Mouse (Mus musculus) limb, embryonic 13.5 days (tissue): ENCODE data around the gene Cldn15. TPM values are rescaled to one million over a fixed set of nuclear protein-coding genes. Genes with fewer than 3 reads are reported as not detected.

Experiments
- ATAC-seq: fragments of 200-750 bp; cut with Nextera tagmentation; 2 replicates; pipeline ENCODE4 v1.8.0; 2017; ENCODE audit warnings: low read depth, moderate number of reproducible peaks, moderate TSS enrichment; ENCODE audit not compliant: low FRiP score
- H3K27ac ChIP-seq: fragments of 300-500 bp; sonication (generic); 2 replicates; pipeline ENCODE4 v1.5.1; 2015; ENCODE audit warnings: inconsistent platforms, mild to moderate bottlenecking, moderate library complexity
- H3K27me3 ChIP-seq: fragments of 300-500 bp; sonication (generic); 2 replicates; pipeline ENCODE4 v1.6.1; 2015; ENCODE audit warnings: mild to moderate bottlenecking, inconsistent platforms
- H3K36me3 ChIP-seq: fragments of 300-500 bp; sonication (generic); 2 replicates; pipeline ENCODE4 v1.6.1; 2015; ENCODE audit warnings: inconsistent platforms, mild to moderate bottlenecking, moderate library complexity
- H3K4me1 ChIP-seq: fragments of 300-500 bp; sonication (generic); 2 replicates; pipeline ENCODE4 v1.6.1; 2015; ENCODE audit warnings: inconsistent platforms
- H3K4me2 ChIP-seq: fragments of 300-500 bp; sonication (generic); replicated peaks from 2 replicates; pipeline ENCODE4 v1.6.1; 2015; ENCODE audit warnings: inconsistent platforms, mild to moderate bottlenecking, moderate library complexity
- H3K4me3 ChIP-seq: fragments of 300-500 bp; sonication (generic); 2 replicates; pipeline ENCODE4 v1.5.1; 2015; ENCODE audit warnings: moderate library complexity, mild to moderate bottlenecking, inconsistent platforms
- H3K9ac ChIP-seq: fragments of 300-500 bp; sonication (generic); 2 replicates; pipeline ENCODE4 v1.6.1; 2015; ENCODE audit warnings: mild to moderate bottlenecking, inconsistent platforms
- H3K9me3 ChIP-seq: fragments of 300-500 bp; sonication (generic); 2 replicates; pipeline ENCODE4 v1.6.1; 2016; ENCODE audit warnings: inconsistent platforms
- WGBS: fragments of 180-500 bp; shearing (Covaris S2); methylation state at CpG from one replicate; pipeline ENCODE4 v1.1.7; 2015; 5-methylcytosine and 5-hydroxymethylcytosine counted together
- polyA plus RNA-seq: library from polyadenylated mRNA; unstranded; fragments of >200 nt; fragmentation: Nextera tagmentation; extraction: Ambion mirVana; gene quantifications from 2 replicates; pipeline ENCODE4 v1.2.1, GENCODE M21; 2015

The Cldn15 gene
- polyA plus RNA-seq, 1 experiment from 2014 or later = 0.10 TPM

DNA sequence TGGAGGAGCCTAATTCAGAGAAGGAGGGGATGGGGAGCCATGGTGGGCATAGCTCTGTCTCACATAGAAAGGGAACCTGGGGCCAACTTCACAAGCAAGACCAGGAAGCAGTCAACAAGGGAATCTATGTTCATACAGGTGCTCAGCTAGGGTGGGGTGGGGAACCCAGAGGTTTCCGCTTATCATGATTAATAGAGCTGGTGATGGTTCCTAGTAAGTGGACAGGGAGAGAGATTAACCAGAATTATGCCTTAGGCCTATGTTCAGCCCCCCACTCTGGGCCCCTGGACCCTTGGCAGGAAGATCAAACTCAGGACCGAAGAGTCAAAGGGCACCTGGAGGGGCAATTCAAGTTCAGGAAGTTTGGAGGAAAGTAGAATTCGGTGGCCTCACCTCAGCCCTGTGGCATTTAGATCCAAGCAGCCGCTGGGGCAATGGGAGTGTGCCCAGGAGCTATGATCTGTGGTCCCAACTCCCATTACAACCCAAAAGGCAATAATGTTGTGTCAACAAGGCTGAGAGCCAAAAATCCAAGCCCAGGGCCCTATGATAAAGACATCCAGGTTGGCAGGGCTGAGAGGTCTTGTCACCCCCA is 542 bp downstream of the Cldn15 start:
- Histone ChIP-seq H3K4me3 (no peak overlapping the region), H3K27me3 (no peaks in the 10 kb centered on the region), H3K4me2 (no peak overlapping the region), H3K4me1 (peaks cover 16% of the 10 kb centered on the region), H3K9me3 (no peaks in the 10 kb centered on the region), H3K9ac (no peak overlapping the region), H3K36me3 (peaks cover 45% of the 10 kb centered on the region), H3K27ac (no peak overlapping the region)
- 81% methylated on average over 4 of the region's 4 CpGs for WGBS
- no peak for ATAC-seq

DNA sequence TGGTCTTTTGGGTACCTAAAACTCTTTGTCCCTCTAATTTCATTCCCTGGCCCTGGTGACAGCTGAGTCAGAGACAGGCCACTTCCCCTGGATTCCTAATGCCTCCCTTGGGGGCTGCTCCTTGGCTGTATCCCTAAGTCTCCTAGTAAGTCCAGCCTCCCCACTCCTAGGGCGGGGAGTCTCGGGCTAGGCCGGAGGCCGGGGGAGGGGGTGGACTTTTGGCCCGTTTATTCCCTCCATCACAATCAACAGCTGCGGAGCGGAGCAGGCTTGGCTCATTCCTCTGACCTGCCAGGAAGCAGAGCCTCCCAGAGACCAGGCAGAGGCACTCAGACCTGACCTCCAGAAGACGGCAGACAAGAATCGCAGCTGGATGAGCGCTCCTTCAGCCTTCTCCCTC is 1.2 kb downstream of the Cldn15 start:
- H3K9ac ChIP-seq = no peak overlapping the region
- no peak overlapping the region for H3K27ac ChIP-seq
- H3K4me1 ChIP-seq = peaks cover 16% of the 10 kb centered on the region
- H3K9me3 ChIP-seq = no peaks in the 10 kb centered on the region
- H3K27me3 ChIP-seq = no peaks in the 10 kb centered on the region
- WGBS = 75% methylated on average over 10 of the region's 10 CpGs
- peaks cover 45% of the 10 kb centered on the region for H3K36me3 ChIP-seq
- H3K4me2 ChIP-seq = no peak overlapping the region
- ATAC-seq = no peak
- H3K4me3 ChIP-seq = no peak overlapping the region

DNA sequence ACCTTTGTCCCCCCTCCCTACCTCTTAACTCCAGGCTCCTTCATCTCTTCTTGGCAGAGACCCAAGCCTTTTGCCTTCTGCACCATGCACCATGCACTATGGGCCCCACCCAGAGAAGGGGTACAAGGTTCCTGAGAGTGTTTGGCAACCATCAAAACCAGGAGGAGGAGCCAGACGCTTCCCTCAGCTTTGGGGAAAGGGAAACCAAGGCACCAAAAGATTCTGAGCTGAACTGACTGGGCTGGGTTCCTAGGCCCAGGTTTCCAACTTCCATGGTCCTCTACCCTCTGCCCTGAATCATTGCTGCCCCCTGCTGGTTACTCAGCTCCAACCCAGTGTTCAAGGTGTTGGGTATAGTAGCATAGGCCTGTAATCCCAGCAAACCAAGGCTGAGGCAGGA is 4.3 kb downstream of the Cldn15 start:
- H3K4me1 ChIP-seq = 0 out of 2 replicates have a peak, but pooled peaks cover 9% of the 10 kb centered on the region
- no peaks in the 10 kb centered on the region for H3K9me3 ChIP-seq
- no peak overlapping the region for H3K27ac ChIP-seq
- H3K4me2 ChIP-seq = no peak overlapping the region
- no peak for ATAC-seq
- peaks cover 18% of the 10 kb centered on the region for H3K36me3 ChIP-seq
- H3K9ac ChIP-seq = no peak overlapping the region
- WGBS = 73% methylated on average over 1 of the region's 1 CpGs
- H3K4me3 ChIP-seq = no peak overlapping the region
- no peaks in the 10 kb centered on the region for H3K27me3 ChIP-seq

- Histone ChIP-seq H3K27ac (no peak overlapping the region), H3K27me3 (no peaks in the 10 kb centered on the region), H3K4me1 (no peaks in the 10 kb centered on the region), H3K9ac (no peak overlapping the region), H3K36me3 (peaks cover 1% of the 10 kb centered on the region; the same call in 1 of the 2 replicates), H3K4me2 (no peak overlapping the region), H3K4me3 (no peak overlapping the region), H3K9me3 (no peaks in the 10 kb centered on the region)
- WGBS = 81% methylated on average over 8 of the region's 8 CpGs
- ATAC-seq = no peak
These were observed 7.3 kb downstream of the Cldn15 start for GRCm38 (mm10) chr5:136973670-136974069.

GRCm38 (mm10) chr5:136977769-136978168 is 11.4 kb downstream of the Cldn15 start:
- H3K9ac ChIP-seq = no peak overlapping the region
- no peak overlapping the region for H3K4me2 ChIP-seq
- H3K4me1 ChIP-seq = no peaks in the 10 kb centered on the region
- no peak for ATAC-seq
- no peak overlapping the region for H3K4me3 ChIP-seq
- H3K9me3 ChIP-seq = no peaks in the 10 kb centered on the region
- H3K27me3 ChIP-seq = no peaks in the 10 kb centered on the region
- WGBS = 59% methylated on average over 4 of the region's 4 CpGs
- H3K27ac ChIP-seq = no peak overlapping the region
- H3K36me3 ChIP-seq = peaks cover 36% of the 10 kb centered on the region

DNA sequence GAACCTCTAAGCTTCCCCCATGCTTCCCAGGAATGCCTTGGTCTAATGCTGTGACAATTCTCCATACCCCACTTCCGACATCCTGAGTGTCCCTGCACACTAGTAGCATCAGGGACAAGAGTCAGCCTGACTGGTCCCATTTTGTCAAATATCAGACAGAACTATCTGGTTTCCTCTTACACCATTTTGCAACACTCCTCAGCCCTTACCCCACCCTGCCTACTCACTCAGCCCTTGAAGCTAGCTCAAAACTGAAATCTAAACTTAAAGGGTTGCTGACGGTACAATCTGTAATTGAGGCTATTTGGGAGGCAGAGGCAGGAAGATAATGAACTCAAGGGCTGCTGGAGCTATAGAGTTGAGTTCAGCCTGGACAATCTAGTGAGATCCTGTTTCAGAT is 13.3 kb downstream of the Cldn15 start:
- no peaks in the 10 kb centered on the region for H3K9me3 ChIP-seq
- H3K4me1 ChIP-seq = no peaks in the 10 kb centered on the region
- no peak for ATAC-seq
- H3K27ac ChIP-seq = no peak overlapping the region
- H3K9ac ChIP-seq = no peak overlapping the region
- no peaks in the 10 kb centered on the region for H3K27me3 ChIP-seq
- no peak overlapping the region for H3K4me2 ChIP-seq
- H3K4me3 ChIP-seq = no peak overlapping the region
- peaks cover 51% of the 10 kb centered on the region for H3K36me3 ChIP-seq
- 65% methylated on average over 2 of the region's 2 CpGs for WGBS

GRCm38 (mm10) chr5:136980974-136981373 is 14.6 kb downstream of the Cldn15 start:
- Histone ChIP-seq H3K27me3 (no peaks in the 10 kb centered on the region), H3K4me2 (no peak overlapping the region), H3K4me1 (peaks cover 6% of the 10 kb centered on the region), H3K9me3 (no peaks in the 10 kb centered on the region), H3K4me3 (no peak overlapping the region), H3K9ac (no peak overlapping the region), H3K27ac (no peak overlapping the region), H3K36me3 (peaks cover 51% of the 10 kb centered on the region)
- ATAC-seq = no peak
- 91% methylated on average over 8 of the region's 8 CpGs for WGBS

DNA sequence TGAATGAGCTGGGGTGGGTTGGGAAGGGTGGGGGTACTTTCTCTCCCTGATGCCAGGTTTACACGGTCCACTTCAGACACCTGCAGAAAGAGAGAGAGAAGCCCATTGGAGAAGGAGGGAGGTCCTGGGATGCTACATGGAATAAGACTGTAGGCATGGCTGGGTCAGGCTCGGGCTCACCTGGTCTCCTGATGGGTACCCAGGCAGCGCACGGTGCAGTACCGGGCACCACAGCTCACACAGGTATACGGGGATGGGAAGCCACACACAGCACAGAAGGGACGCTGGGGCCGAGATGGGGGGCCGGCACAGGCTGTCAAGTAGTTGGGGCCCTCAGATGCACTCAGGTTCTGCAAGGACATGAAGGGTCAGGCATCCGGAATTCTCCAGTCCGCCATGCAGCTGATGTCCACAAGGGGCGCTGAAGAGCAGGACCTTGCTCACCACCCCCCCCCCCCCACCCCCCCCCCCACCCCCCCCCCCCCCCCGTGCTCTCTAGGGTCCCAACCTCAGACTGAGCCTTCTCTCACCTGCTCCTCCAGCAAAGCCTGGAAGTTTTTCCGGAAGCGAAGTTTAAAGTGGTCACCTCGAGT is 16.0 kb downstream of the Cldn15 start:
- Histone ChIP-seq H3K27ac (no peak overlapping the region), H3K36me3 (peaks cover 51% of the 10 kb centered on the region), H3K9ac (no peak overlapping the region), H3K4me1 (peaks cover 11% of the 10 kb centered on the region), H3K4me2 (no peak overlapping the region), H3K27me3 (no peaks in the 10 kb centered on the region), H3K9me3 (no peaks in the 10 kb centered on the region), H3K4me3 (no peak overlapping the region)
- WGBS = 53% methylated on average over 14 of the region's 16 CpGs
- ATAC-seq = no peak

DNA sequence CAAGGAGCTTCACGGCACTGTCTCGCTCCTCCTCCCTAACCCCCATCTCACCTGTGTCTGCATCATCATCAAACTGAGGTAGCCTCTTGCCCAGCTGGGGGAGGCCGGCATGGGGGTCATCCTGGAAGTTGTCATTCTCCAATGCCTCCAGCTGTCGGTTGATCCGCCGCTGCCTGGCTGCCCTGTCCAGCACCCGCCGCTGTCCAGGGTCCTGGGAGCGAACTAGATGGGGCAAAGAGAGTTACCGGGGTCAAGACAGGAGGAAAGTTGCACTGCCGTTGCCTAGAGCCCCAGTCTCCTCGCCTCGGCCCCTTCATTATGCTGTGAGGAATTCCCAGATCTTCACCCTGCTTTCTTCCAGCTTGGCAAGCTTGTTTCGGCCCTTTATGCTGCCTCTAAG is 18.4 kb downstream of the Cldn15 start:
- H3K9ac ChIP-seq = no peak overlapping the region
- no peaks in the 10 kb centered on the region for H3K9me3 ChIP-seq
- no peak for ATAC-seq
- WGBS = 54% methylated on average over 14 of the region's 14 CpGs
- H3K4me3 ChIP-seq = no peak overlapping the region
- no peak overlapping the region for H3K4me2 ChIP-seq
- no peaks in the 10 kb centered on the region for H3K27me3 ChIP-seq
- peaks cover 21% of the 10 kb centered on the region for H3K4me1 ChIP-seq
- H3K27ac ChIP-seq = no peak overlapping the region
- peaks cover 55% of the 10 kb centered on the region for H3K36me3 ChIP-seq

GRCm38 (mm10) chr5:136986695-136987137 is 20.3 kb downstream of the Cldn15 start, which contains the start of gene Plod3:
Gene Plod3, plus strand, starts transcription at chr5:136987019.
- Histone ChIP-seq H3K27me3 (no peaks in the 10 kb centered on the region), H3K36me3 (peaks cover 55% of the 10 kb centered on the region), H3K27ac (peak within 1 kb of the TSS; percentile 97), H3K9ac (peak within 1 kb of the TSS; percentile 95), H3K4me3 (peak within 1 kb of the TSS; percentile 84), H3K4me2 (peak within 1 kb of the TSS; percentile 88), H3K4me1 (peaks cover 21% of the 10 kb centered on the region), H3K9me3 (no peaks in the 10 kb centered on the region)
- WGBS = under 1% methylated on average over 26 of the region's 26 CpGs
- peak; percentile 92 for ATAC-seq

DNA sequence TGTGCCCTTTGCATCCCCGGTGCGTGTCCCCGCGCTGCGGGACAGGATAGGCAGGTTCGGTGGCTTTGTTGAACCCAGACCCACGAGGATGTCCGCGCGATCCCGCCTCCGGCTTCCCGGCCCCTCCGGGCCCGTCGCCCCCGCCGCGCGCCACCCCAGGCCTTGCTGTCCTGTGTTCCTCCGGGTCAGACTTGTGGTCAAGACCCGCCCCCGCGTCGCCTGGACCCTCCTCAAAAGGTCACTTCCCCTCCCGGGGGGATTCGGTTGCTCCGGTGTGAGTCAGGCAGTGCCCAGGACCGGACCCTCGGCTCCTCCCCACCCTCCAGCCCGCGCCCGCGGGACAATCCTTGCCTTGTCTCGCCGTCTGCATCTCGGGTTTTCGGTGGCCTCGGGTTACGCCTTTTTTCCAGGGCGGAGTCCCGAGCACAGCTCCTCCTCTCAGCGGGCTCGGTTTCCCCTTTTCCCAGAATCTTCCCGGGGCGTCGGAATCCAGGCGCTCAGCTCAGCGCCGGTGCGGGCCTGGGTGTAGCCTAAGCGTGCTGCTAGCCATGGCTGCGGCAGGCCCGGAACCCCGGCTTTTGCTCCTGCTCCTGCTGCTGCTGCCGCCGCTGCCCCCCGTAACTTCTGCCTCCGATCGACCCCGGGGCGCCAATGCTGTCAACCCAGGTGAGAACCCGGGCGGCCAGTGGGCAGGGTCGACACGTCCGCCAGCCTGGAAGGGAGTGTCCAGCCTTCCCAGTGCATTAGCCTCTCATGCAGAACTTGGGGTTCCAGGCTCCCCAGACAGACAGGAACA is 20.9 kb downstream of the Cldn15 start:
- Histone ChIP-seq H3K9ac (peak overlapping the region; percentile 95), H3K4me3 (peak overlapping the region; percentile 84), H3K27me3 (no peaks in the 10 kb centered on the region), H3K9me3 (no peaks in the 10 kb centered on the region), H3K4me1 (peaks cover 21% of the 10 kb centered on the region), H3K36me3 (peaks cover 55% of the 10 kb centered on the region), H3K4me2 (peak overlapping the region; percentile 88), H3K27ac (peak overlapping the region; percentile 97)
- under 1% methylated on average over 64 of the region's 67 CpGs for WGBS
- ATAC-seq = peak; percentile 70

DNA sequence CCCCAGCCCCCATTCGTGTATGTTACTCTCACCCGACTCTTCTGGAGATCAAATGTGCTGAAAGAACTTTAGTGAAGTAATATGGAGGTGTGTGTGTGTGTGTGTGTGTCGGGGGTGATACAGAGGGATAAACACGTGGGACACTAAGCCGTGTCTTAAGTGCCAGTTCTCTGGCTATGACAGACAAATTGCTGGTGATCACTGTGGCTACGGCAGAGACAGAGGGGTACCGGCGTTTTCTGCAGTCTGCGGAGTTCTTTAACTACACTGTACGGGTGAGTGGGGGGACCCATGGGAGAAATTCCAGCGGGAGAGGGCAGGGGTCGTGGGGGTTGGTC is 21.5 kb downstream of the Cldn15 start, which contains the start of gene Znhit1:
TSS of gene Znhit1 (minus strand) at position 88 of the 338 bp plus-strand sequence.
- no peaks in the 10 kb centered on the region for H3K9me3 ChIP-seq
- H3K4me3 ChIP-seq = peak within 1 kb of the TSS; percentile 84
- peak within 1 kb of the TSS; percentile 88 for H3K4me2 ChIP-seq
- H3K27me3 ChIP-seq = no peaks in the 10 kb centered on the region
- H3K4me1 ChIP-seq = peaks cover 21% of the 10 kb centered on the region
- 3% methylated on average over 12 of the region's 12 CpGs for WGBS
- no peak for ATAC-seq
- peak within 1 kb of the TSS; percentile 95 for H3K9ac ChIP-seq
- peaks cover 59% of the 10 kb centered on the region for H3K36me3 ChIP-seq
- H3K27ac ChIP-seq = peak within 1 kb of the TSS; percentile 97
